Mouse (Mus musculus): ENCODE measurements around the gene Acot8. TPM values are rescaled to one million over a fixed set of nuclear protein-coding genes. Genes with fewer than 3 reads are reported as not detected.
A peak's percentile ranks its signal among the peaks of the same experiment; 100 is the strongest.

The Acot8 gene
- total and polyA plus RNA-seq, 3 experiments, result 30.9 to 40.3 TPM; not detected in 1

- Histone ChIP-seq H3K36me3 (ENCODE audit: control insufficient read depth in 1 of 2, insufficient read depth in 2 of 2, low read length in 2 of 2) (peaks cover 0 to 19% of the 10 kb centered on the region in 2 experiments; a peak in 2 of 4 replicates), H3K27me3 (ENCODE audit: control insufficient read depth in 1 of 2, insufficient read depth in 2 of 2, low read length in 2 of 2) (no peaks in the 10 kb centered on the region), H3K4me1 (ENCODE audit: control insufficient read depth in 1 of 2, insufficient read depth in 2 of 2, low read length in 2 of 2) (peaks cover 2 to 24% of the 10 kb centered on the region in 2 experiments; a peak in 3 of 4 replicates), H3K4me3 (ENCODE audit: control insufficient read depth in 1 of 2, insufficient read depth in 1 of 2, low read depth in 2 of 2, low read length in 2 of 2) (no peak overlapping the region), H3K79me2 (ENCODE audit: control insufficient read depth, insufficient read depth, low read length, poor library complexity) (peaks cover 4% of the 10 kb centered on the region), H3K27ac (ENCODE audit: control insufficient read depth, low read depth, low read length) (peak overlapping the region; percentile 72), H3K9ac (ENCODE audit: control insufficient read depth, low read depth, low read length, poor library complexity, severe bottlenecking) (peak overlapping the region; percentile 38), H3K9me3 (replicated peaks; ENCODE audit: insufficient read depth, low read length) (no peaks in the 10 kb centered on the region)
- DNase-seq (ENCODE audit: low read depth, low spot score), result peak; percentile 79
- TF ChIP-seq SIN3A (IDR thresholded peaks at IDR 0.05; ENCODE audit: low read length), result peak; percentile 80
- no peak for TF ChIP-seq USF1 (IDR thresholded peaks at IDR 0.05; ENCODE audit: low read depth, low read length)
- TF ChIP-seq TBP (IDR thresholded peaks at IDR 0.05; ENCODE audit: low read depth, low read length), result 0 out of 2 replicates have a peak, but pooled peaks have one; percentile 51
- TF ChIP-seq POLR2A (IDR thresholded peaks at IDR 0.05; ENCODE audit: control insufficient read depth in 1 of 2, insufficient read depth in 1 of 2, low read depth in 1 of 2, low read length in 2 of 2, poor library complexity in 1 of 2), result peak in 1 of 2 experiments; percentile 24; a peak in 1 of 4 replicates
- 0 out of 2 replicates have a peak, but pooled peaks have one; percentile 47 for TF ChIP-seq MXI1 (IDR thresholded peaks at IDR 0.05; ENCODE audit: low read depth, low read length)
- TF ChIP-seq RAD21 (IDR thresholded peaks at IDR 0.05; ENCODE audit: low read depth, low read length), result no peak
- TF ChIP-seq ETS1 (IDR thresholded peaks at IDR 0.05; ENCODE audit: low read depth, low read length), result peak; percentile 75
- TF ChIP-seq GATA1 (IDR thresholded peaks at IDR 0.05; ENCODE audit: low read depth, low read length), result peak; percentile 56
- TF ChIP-seq POLR2AphosphoS2 (IDR thresholded peaks at IDR 0.05; ENCODE audit: low read length), result no peak
- TF ChIP-seq TCF12 (IDR thresholded peaks at IDR 0.05; ENCODE audit: low read depth, low read length), result peak; percentile 42; the same call in 1 of the 2 replicates
- TF ChIP-seq EP300 (IDR thresholded peaks at IDR 0.05; ENCODE audit: low read depth in 1 of 2, low read length in 2 of 2), result peak in 1 of 2 experiments; percentile 53; a peak in 2 of 4 replicates
- TF ChIP-seq KAT2A (conservative IDR thresholded peaks at IDR 0.05; ENCODE audit: low read depth, low read length), result no peak
- no peak for TF ChIP-seq SMC3 (IDR thresholded peaks at IDR 0.05; ENCODE audit: low read depth, low read length)
- no peak for TF ChIP-seq UBTF (IDR thresholded peaks at IDR 0.05; ENCODE audit: borderline replicate concordance, insufficient read depth, low read depth, low read length)
- TF ChIP-seq MYC (IDR thresholded peaks at IDR 0.05; ENCODE audit: low read depth, low read length), result 0 out of 2 replicates have a peak, but pooled peaks have one; percentile 46
- TF ChIP-seq NRF1 (IDR thresholded peaks at IDR 0.05; ENCODE audit: insufficient read depth, low read depth, low read length, poor library complexity, severe bottlenecking), result no peak
- no peak for TF ChIP-seq ZC3H11A (IDR thresholded peaks at IDR 0.05; ENCODE audit: low read depth, low read length)
These were observed 22.6 kb upstream of the Acot8 start for GRCm38 (mm10) chr2:164827146-164827850.

- H3K36me3 ChIP-seq (ENCODE audit: control insufficient read depth in 1 of 2, insufficient read depth in 2 of 2, low read length in 2 of 2), result peaks cover 0 to 23% of the 10 kb centered on the region in 2 experiments; a peak in 2 of 4 replicates
These were observed 20.8 kb upstream of the Acot8 start for GRCm38 (mm10) chr2:164825521-164825920.

More at GRCm38 (mm10) chr2:164825521-164825920, 20.8 kb upstream of the Acot8 start:
- no peak for TF ChIP-seq USF2 (IDR thresholded peaks at IDR 0.05; ENCODE audit: borderline replicate concordance in 1 of 2, insufficient read depth in 1 of 2, low read depth in 1 of 2, low read length in 2 of 2)
- no peak for TF ChIP-seq JUND (IDR thresholded peaks at IDR 0.05; ENCODE audit: low read depth, low read length)
- TF ChIP-seq CTCF (IDR thresholded peaks at IDR 0.05 in 2 of 3, conservative IDR thresholded peaks at IDR 0.05 in 1 of 3; ENCODE audit: control insufficient read depth in 1 of 3, insufficient read depth in 1 of 3, low read depth in 2 of 3, low read length in 3 of 3, poor library complexity in 1 of 3, severe bottlenecking in 1 of 3), result no peak
- no peak for TF ChIP-seq TBP (IDR thresholded peaks at IDR 0.05; ENCODE audit: low read depth, low read length)
- TF ChIP-seq NELFE (IDR thresholded peaks at IDR 0.05; ENCODE audit: low read depth, low read length), result no peak
- no peak for TF ChIP-seq USF1 (IDR thresholded peaks at IDR 0.05; ENCODE audit: low read depth, low read length)
- TF ChIP-seq RCOR1 (IDR thresholded peaks at IDR 0.05; ENCODE audit: low read depth, low read length), result no peak
- no peak for TF ChIP-seq EP300 (IDR thresholded peaks at IDR 0.05; ENCODE audit: low read depth in 1 of 2, low read length in 2 of 2)
- no peak for TF ChIP-seq NRF1 (IDR thresholded peaks at IDR 0.05; ENCODE audit: insufficient read depth, low read depth, low read length, poor library complexity, severe bottlenecking)
- no peak for TF ChIP-seq E2F4 (IDR thresholded peaks at IDR 0.05; ENCODE audit: borderline replicate concordance, low read depth, low read length)
- no peak for TF ChIP-seq SIN3A (IDR thresholded peaks at IDR 0.05; ENCODE audit: low read length)
- TF ChIP-seq BHLHE40 (IDR thresholded peaks at IDR 0.05; ENCODE audit: borderline replicate concordance, low read depth, low read length), result no peak
- TF ChIP-seq HCFC1 (IDR thresholded peaks at IDR 0.05; ENCODE audit: low read depth, low read length), result no peak
- no peak for TF ChIP-seq UBTF (IDR thresholded peaks at IDR 0.05; ENCODE audit: borderline replicate concordance, insufficient read depth, low read depth, low read length)
- Histone ChIP-seq H3K9ac (ENCODE audit: control insufficient read depth, low read depth, low read length, poor library complexity, severe bottlenecking) (no peak overlapping the region), H3K9me3 (replicated peaks; ENCODE audit: insufficient read depth, low read length) (no peaks in the 10 kb centered on the region), H3K27ac (ENCODE audit: control insufficient read depth, low read depth, low read length) (no peak overlapping the region), H3K79me2 (ENCODE audit: control insufficient read depth, insufficient read depth, low read length, poor library complexity) (peaks cover 4% of the 10 kb centered on the region), H3K4me3 (ENCODE audit: control insufficient read depth in 1 of 2, insufficient read depth in 1 of 2, low read depth in 2 of 2, low read length in 2 of 2) (no peak overlapping the region), H3K27me3 (ENCODE audit: control insufficient read depth in 1 of 2, insufficient read depth in 2 of 2, low read length in 2 of 2) (no peaks in the 10 kb centered on the region), H3K4me1 (ENCODE audit: control insufficient read depth in 1 of 2, insufficient read depth in 2 of 2, low read length in 2 of 2) (peaks cover 2 to 31% of the 10 kb centered on the region in 2 experiments; a peak in 3 of 4 replicates)
- no peak for DNase-seq (ENCODE audit: low read depth, low spot score)

Measured in MEL (cell line).